8 mouse cellular contexts compared by ENCODE assay signal in genomic region chr11:100848789-100849379, GRCm38 (mm10). TPM values are rescaled to one million over a fixed set of nuclear protein-coding genes. Genes with fewer than 3 reads are reported as not detected.
A peak's percentile ranks its signal among the peaks of the same experiment; 100 is the strongest.
DNase-seq lines count a peak whose midpoint lies in the region; ATAC-seq and TF ChIP-seq lines count a peak whose summit lies in the region.

No protein-coding gene starts in this region.

- H3K4me3 ChIP-seq in kidney, embryonic 14.5 days (ENCODE audit: low read length) = peak overlapping the region; percentile 98; the same call in 1 of the 2 replicates
- no peak overlapping the region for H3K4me3 ChIP-seq in kidney, adult 2 months (ENCODE audit: insufficient read depth, low read depth, low read length)
- peak overlapping the region; percentile 100 for H3K4me3 ChIP-seq in brown adipose tissue, adult 24 weeks (ENCODE audit: insufficient read depth, low read depth, low read length)
- H3K4me3 ChIP-seq in hindbrain, embryonic 15.5 days = peak overlapping the region; percentile 81
- peak overlapping the region; percentile 78 for H3K4me3 ChIP-seq in midbrain, embryonic 13.5 days (replicated peaks)

- no peak for DNase-seq in kidney, adult 2 months
- no peak for DNase-seq in urinary bladder, postnatal 36 days (ENCODE audit: low spot score in 2 of 2)
- no peak for DNase-seq in thymus, adult 18-20 months
- no peak for DNase-seq in ovary, postnatal 10 days (ENCODE audit: low spot score)

- TF ChIP-seq POLR2A in kidney, adult 2 months (IDR thresholded peaks at IDR 0.05; ENCODE audit: low read depth, low read length) = no peak

- no peak for TF ChIP-seq CTCF in kidney, adult 2 months (conservative IDR thresholded peaks at IDR 0.05; ENCODE audit: insufficient read depth, insufficient read length, low read depth, low read length)

- H3K9me3 ChIP-seq in kidney, embryonic 14.5 days (ENCODE audit: control insufficient read depth, low read length) = no peaks in the 10 kb centered on the region
- no peaks in the 10 kb centered on the region for H3K9me3 ChIP-seq in hindbrain, embryonic 15.5 days
- H3K9me3 ChIP-seq in midbrain, embryonic 13.5 days = no peaks in the 10 kb centered on the region

- ATAC-seq in kidney, embryonic 14.5 days (ENCODE audit: low FRiP score, low TSS enrichment) = no peak
- ATAC-seq in hindbrain, embryonic 15.5 days (ENCODE audit: low FRiP score, low read depth) = no peak
- ATAC-seq in midbrain, embryonic 13.5 days = no peak

- no peaks in the 10 kb centered on the region for H3K27me3 ChIP-seq in kidney, embryonic 14.5 days (ENCODE audit: control insufficient read depth, insufficient read depth, low read length)
- H3K27me3 ChIP-seq in kidney, adult 2 months (replicated peaks; ENCODE audit: control insufficient read depth, insufficient read depth, low read length) = no peaks in the 10 kb centered on the region
- H3K27me3 ChIP-seq in hindbrain, embryonic 15.5 days = peaks cover 8% of the 10 kb centered on the region; the same call in 1 of the 2 replicates
- H3K27me3 ChIP-seq in midbrain, embryonic 13.5 days = peaks cover 13% of the 10 kb centered on the region

- H3K9ac ChIP-seq in kidney, embryonic 14.5 days (ENCODE audit: low read depth, low read length) = 0 out of 2 replicates have a peak overlapping the region, but pooled peaks have one; percentile 5
- 0 out of 2 replicates have a peak overlapping the region, but pooled peaks have one; percentile 72 for H3K9ac ChIP-seq in hindbrain, embryonic 15.5 days
- peak overlapping the region; percentile 91 for H3K9ac ChIP-seq in midbrain, embryonic 13.5 days (replicated peaks)

- WGBS in kidney, embryonic 14.5 days = 78% methylated on average over 6 of the region's 6 CpGs
- 65% methylated on average over 6 of the region's 6 CpGs for WGBS in kidney, adult 2 months
- WGBS in hindbrain, embryonic 15.5 days = 55% methylated on average over 6 of the region's 6 CpGs
- 58% methylated on average over 6 of the region's 6 CpGs for WGBS in midbrain, embryonic 13.5 days

- H3K36me3 ChIP-seq in kidney, embryonic 14.5 days (ENCODE audit: control insufficient read depth, insufficient read depth, low read length) = no peaks in the 10 kb centered on the region
- H3K36me3 ChIP-seq in kidney, adult 2 months (ENCODE audit: control insufficient read depth, insufficient read depth, low read length) = no peaks in the 10 kb centered on the region
- H3K36me3 ChIP-seq in hindbrain, embryonic 15.5 days = no peaks in the 10 kb centered on the region
- no peaks in the 10 kb centered on the region for H3K36me3 ChIP-seq in midbrain, embryonic 13.5 days

- H3K4me1 ChIP-seq in kidney, embryonic 14.5 days (ENCODE audit: control insufficient read depth, insufficient read depth, low read length) = peaks cover 15% of the 10 kb centered on the region; the same call in 1 of the 2 replicates
- H3K4me1 ChIP-seq in kidney, adult 2 months (ENCODE audit: control insufficient read depth, insufficient read depth, low read length) = peaks cover 14% of the 10 kb centered on the region; the same call in 1 of the 2 replicates
- peaks cover 10% of the 10 kb centered on the region; the same call in 1 of the 2 replicates for H3K4me1 ChIP-seq in brown adipose tissue, adult 24 weeks (ENCODE audit: control insufficient read depth, insufficient read depth, insufficient read length, low read length)
- peaks cover 33% of the 10 kb centered on the region for H3K4me1 ChIP-seq in hindbrain, embryonic 15.5 days (replicated peaks)
- H3K4me1 ChIP-seq in midbrain, embryonic 13.5 days (replicated peaks) = peaks cover 29% of the 10 kb centered on the region

- peak overlapping the region; percentile 88; the same call in 1 of the 2 replicates for H3K4me2 ChIP-seq in kidney, embryonic 14.5 days (replicated peaks; ENCODE audit: low read depth, low read length)
- peak overlapping the region; percentile 81 for H3K4me2 ChIP-seq in hindbrain, embryonic 15.5 days
- H3K4me2 ChIP-seq in midbrain, embryonic 13.5 days (replicated peaks) = peak overlapping the region; percentile 76

- no peak overlapping the region for H3K27ac ChIP-seq in kidney, embryonic 14.5 days (ENCODE audit: low read depth, low read length)
- H3K27ac ChIP-seq in kidney, adult 2 months (ENCODE audit: insufficient read depth, low read depth, low read length) = no peak overlapping the region
- 0 out of 2 replicates have a peak overlapping the region, but pooled peaks have one; percentile 12 for H3K27ac ChIP-seq in brown adipose tissue, adult 24 weeks (replicated peaks; ENCODE audit: low read depth, low read length)
- peak overlapping the region; percentile 13; the same call in 1 of the 2 replicates for H3K27ac ChIP-seq in hindbrain, embryonic 15.5 days (replicated peaks)
- no peak overlapping the region for H3K27ac ChIP-seq in midbrain, embryonic 13.5 days

RNA-seq across cellular contexts. Expression of gene Stat5b, which starts 1.6 kb away (rescaled TPM):
- 12.7 and 19.8 TPM in 2 replicates for polyA plus RNA-seq in kidney, embryonic 14.5 days (2014; fragmentation: Nextera tagmentation; extraction: Ambion mirVana)
- polyA plus RNA-seq in kidney, adult 2 months (2012; rRNA removed) = 23.2 and 24.0 TPM in 2 replicates
- polyA plus RNA-seq in brown adipose tissue, adult 24 weeks (2012; ENCODE audit: insufficient read depth, insufficient read length, missing spikeins) = 15.1 and 18.4 TPM in 2 replicates
- polyA plus RNA-seq in hindbrain, embryonic 15.5 days (2015; fragmentation: Nextera tagmentation; extraction: Ambion mirVana) = 16.4 and 20.3 TPM in 2 replicates
- polyA plus RNA-seq in midbrain, embryonic 13.5 days (2015; fragmentation: Nextera tagmentation; extraction: Ambion mirVana) = 14.0 and 14.5 TPM in 2 replicates

RNA-seq across cellular contexts. Expression of gene Stat5a, which starts 10.3 kb away (rescaled TPM):
- 2.0 and 3.0 TPM in 2 replicates for polyA plus RNA-seq in kidney, embryonic 14.5 days (2014; fragmentation: Nextera tagmentation; extraction: Ambion mirVana)
- polyA plus RNA-seq in kidney, adult 2 months (2012; rRNA removed) = 15.8 and 16.6 TPM in 2 replicates
- polyA plus RNA-seq in brown adipose tissue, adult 24 weeks (2012; ENCODE audit: insufficient read depth, insufficient read length, missing spikeins) = 18.9 and 34.2 TPM in 2 replicates
- 2.1 TPM in 2 replicates for polyA plus RNA-seq in hindbrain, embryonic 15.5 days (2015; fragmentation: Nextera tagmentation; extraction: Ambion mirVana)
- polyA plus RNA-seq in midbrain, embryonic 13.5 days (2015; fragmentation: Nextera tagmentation; extraction: Ambion mirVana) = 1.3 and 1.7 TPM in 2 replicates

Comparison
In these comparisons a context has a peak if more than half of its experiments do, and no peak if none do; other contexts are left out.
1. H3K27ac ChIP-seq: peak in brown adipose tissue, adult 24 weeks (single experiment) and hindbrain, embryonic 15.5 days (single experiment); none in kidney, embryonic 14.5 days (single experiment), kidney, adult 2 months (single experiment) and midbrain, embryonic 13.5 days (single experiment).
2. H3K9ac ChIP-seq: peak in every context shown above with its lines; median percentile 91 in midbrain, embryonic 13.5 days; 72 in hindbrain, embryonic 15.5 days; 5 in kidney, embryonic 14.5 days.
3. Peak in every context shown above with its lines, with median percentiles within 50 percentile points of each other: H3K4me2 ChIP-seq.